Mouse (Mus musculus): ENCODE measurements around the gene Mt1. TPM values are rescaled to one million over a fixed set of nuclear protein-coding genes. Genes with fewer than 3 reads are reported as not detected.

The Mt1 gene
- polyA plus RNA-seq, 1 experiment = 867 TPM

DNA sequence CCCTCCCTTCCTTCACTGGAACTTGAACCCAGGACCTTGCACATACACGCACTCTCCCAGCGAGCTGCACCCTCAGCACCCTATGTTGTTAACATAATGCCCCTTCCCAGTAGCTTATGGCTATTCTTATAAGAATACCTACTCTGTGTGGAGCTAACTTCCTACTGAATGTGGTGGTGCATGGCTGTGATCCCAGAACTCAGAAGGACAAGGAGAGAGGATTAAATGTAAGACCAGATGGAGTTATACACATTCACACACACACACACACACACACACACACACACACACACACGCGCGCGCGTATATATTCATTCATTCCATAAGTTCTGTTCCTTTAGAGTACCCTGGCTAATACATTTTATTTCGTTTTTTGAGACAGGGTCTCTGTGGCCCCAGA is 27.4 kb downstream of the Mt1 start:
- Histone ChIP-seq H3K4me3 (ENCODE audit: low read depth, low read length) (no peak overlapping the region), H3K27ac (ENCODE audit: insufficient read depth, low read length) (no peak overlapping the region), H3K9ac (ENCODE audit: low read depth, poor library complexity, severe bottlenecking) (no peak overlapping the region), H3K9me3 (replicated peaks; ENCODE audit: control insufficient read depth, insufficient read depth, low read length, poor library complexity, severe bottlenecking) (no peaks in the 10 kb centered on the region), H3K4me1 (ENCODE audit: control insufficient read depth, insufficient read depth, low read length) (no peaks in the 10 kb centered on the region), H3K27me3 (ENCODE audit: control insufficient read depth, insufficient read depth, low read length, poor library complexity, severe bottlenecking) (no peaks in the 10 kb centered on the region), H3K36me3 (ENCODE audit: control insufficient read depth, insufficient read depth, low read length, poor library complexity, severe bottlenecking) (no peaks in the 10 kb centered on the region)
- no peak for TF ChIP-seq CTCF (IDR thresholded peaks at IDR 0.05; ENCODE audit: low read depth, low read length)
- no peak for TF ChIP-seq EP300 (IDR thresholded peaks at IDR 0.05; ENCODE audit: insufficient read depth, low read depth, low read length)
- TF ChIP-seq POLR2A (IDR thresholded peaks at IDR 0.05; ENCODE audit: insufficient read depth, low read length) = no peak

DNA sequence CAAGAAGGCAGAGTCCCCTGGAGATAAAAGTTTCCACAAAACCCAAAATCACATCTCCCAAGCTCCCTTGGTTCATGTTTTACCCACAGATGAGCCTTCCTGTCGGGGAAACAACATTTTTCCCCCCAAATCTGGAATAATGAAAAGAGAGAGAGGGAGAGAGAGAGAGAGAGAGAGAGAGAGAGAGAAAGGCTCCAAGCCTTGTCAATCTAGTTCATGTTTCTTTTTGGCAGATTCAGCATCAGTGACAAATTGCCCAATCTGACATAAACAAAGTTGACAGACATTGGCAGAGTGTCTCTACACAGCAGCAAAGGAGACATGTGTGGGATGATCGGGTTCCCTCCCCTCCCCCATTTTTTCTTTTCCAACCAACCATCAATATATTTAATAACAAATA is 28.6 kb downstream of the Mt1 start:
- TF ChIP-seq CTCF (IDR thresholded peaks at IDR 0.05; ENCODE audit: low read depth, low read length) (no peak), EP300 (IDR thresholded peaks at IDR 0.05; ENCODE audit: insufficient read depth, low read depth, low read length) (no peak), POLR2A (IDR thresholded peaks at IDR 0.05; ENCODE audit: insufficient read depth, low read length) (no peak)
- Histone ChIP-seq H3K9ac (ENCODE audit: low read depth, poor library complexity, severe bottlenecking) (no peak overlapping the region), H3K27me3 (ENCODE audit: control insufficient read depth, insufficient read depth, low read length, poor library complexity, severe bottlenecking) (no peaks in the 10 kb centered on the region), H3K27ac (ENCODE audit: insufficient read depth, low read length) (no peak overlapping the region), H3K36me3 (ENCODE audit: control insufficient read depth, insufficient read depth, low read length, poor library complexity, severe bottlenecking) (no peaks in the 10 kb centered on the region), H3K4me3 (ENCODE audit: low read depth, low read length) (no peak overlapping the region), H3K9me3 (replicated peaks; ENCODE audit: control insufficient read depth, insufficient read depth, low read length, poor library complexity, severe bottlenecking) (no peaks in the 10 kb centered on the region), H3K4me1 (ENCODE audit: control insufficient read depth, insufficient read depth, low read length) (no peaks in the 10 kb centered on the region)

DNA sequence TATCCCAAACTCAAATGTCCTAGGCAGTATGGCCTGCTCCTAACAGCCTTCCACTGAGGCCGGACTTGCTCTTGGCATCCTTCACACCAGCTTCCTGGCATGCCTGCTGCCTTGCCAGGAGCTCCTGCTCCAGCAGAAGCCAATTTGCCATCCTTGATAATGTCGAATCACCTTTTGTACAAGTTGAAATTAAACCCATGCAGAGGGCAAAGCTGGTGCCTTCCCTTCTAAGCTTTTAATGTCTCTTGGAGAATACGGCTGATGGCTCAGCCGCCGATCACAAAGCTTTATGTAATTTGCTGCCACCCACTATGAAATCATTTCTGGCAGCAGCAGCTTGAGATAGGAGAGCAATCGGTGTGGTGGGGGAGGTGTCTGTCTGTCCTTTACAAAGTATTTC is 30.8 kb downstream of the Mt1 start:
- Histone ChIP-seq H3K4me1 (ENCODE audit: control insufficient read depth, insufficient read depth, low read length) (no peaks in the 10 kb centered on the region), H3K27ac (ENCODE audit: insufficient read depth, low read length) (no peak overlapping the region), H3K36me3 (ENCODE audit: control insufficient read depth, insufficient read depth, low read length, poor library complexity, severe bottlenecking) (no peaks in the 10 kb centered on the region), H3K27me3 (ENCODE audit: control insufficient read depth, insufficient read depth, low read length, poor library complexity, severe bottlenecking) (no peaks in the 10 kb centered on the region), H3K9me3 (replicated peaks; ENCODE audit: control insufficient read depth, insufficient read depth, low read length, poor library complexity, severe bottlenecking) (no peaks in the 10 kb centered on the region), H3K9ac (ENCODE audit: low read depth, poor library complexity, severe bottlenecking) (no peak overlapping the region), H3K4me3 (ENCODE audit: low read depth, low read length) (no peak overlapping the region)
- TF ChIP-seq CTCF (IDR thresholded peaks at IDR 0.05; ENCODE audit: low read depth, low read length) (no peak), EP300 (IDR thresholded peaks at IDR 0.05; ENCODE audit: insufficient read depth, low read depth, low read length) (no peak), POLR2A (IDR thresholded peaks at IDR 0.05; ENCODE audit: insufficient read depth, low read length) (no peak)

DNA sequence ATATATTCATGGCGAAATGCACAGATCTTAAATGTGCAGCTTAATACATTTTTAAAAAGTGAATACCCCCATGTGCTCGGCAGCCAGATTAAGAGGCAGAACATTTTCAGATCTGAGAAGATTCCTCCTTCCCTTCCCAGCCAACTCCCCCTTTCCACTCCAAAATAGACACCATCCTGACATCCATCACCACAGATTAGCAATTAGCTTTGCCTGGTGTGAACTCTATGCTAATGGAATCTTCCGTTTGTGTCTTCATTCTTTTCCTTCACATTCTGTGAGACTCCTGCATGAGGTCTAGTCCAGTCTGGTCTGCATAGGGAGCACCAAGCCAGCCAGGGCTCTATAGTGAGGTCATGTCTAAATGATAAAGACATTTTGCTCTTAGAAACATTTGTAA is 31.3 kb downstream of the Mt1 start:
- Histone ChIP-seq H3K4me1 (ENCODE audit: control insufficient read depth, insufficient read depth, low read length) (no peaks in the 10 kb centered on the region), H3K9ac (ENCODE audit: low read depth, poor library complexity, severe bottlenecking) (no peak overlapping the region), H3K27me3 (ENCODE audit: control insufficient read depth, insufficient read depth, low read length, poor library complexity, severe bottlenecking) (no peaks in the 10 kb centered on the region), H3K36me3 (ENCODE audit: control insufficient read depth, insufficient read depth, low read length, poor library complexity, severe bottlenecking) (no peaks in the 10 kb centered on the region), H3K4me3 (ENCODE audit: low read depth, low read length) (no peak overlapping the region), H3K27ac (ENCODE audit: insufficient read depth, low read length) (no peak overlapping the region), H3K9me3 (replicated peaks; ENCODE audit: control insufficient read depth, insufficient read depth, low read length, poor library complexity, severe bottlenecking) (no peaks in the 10 kb centered on the region)
- TF ChIP-seq CTCF (IDR thresholded peaks at IDR 0.05; ENCODE audit: low read depth, low read length) (no peak), EP300 (IDR thresholded peaks at IDR 0.05; ENCODE audit: insufficient read depth, low read depth, low read length) (no peak), POLR2A (IDR thresholded peaks at IDR 0.05; ENCODE audit: insufficient read depth, low read length) (no peak)

DNA sequence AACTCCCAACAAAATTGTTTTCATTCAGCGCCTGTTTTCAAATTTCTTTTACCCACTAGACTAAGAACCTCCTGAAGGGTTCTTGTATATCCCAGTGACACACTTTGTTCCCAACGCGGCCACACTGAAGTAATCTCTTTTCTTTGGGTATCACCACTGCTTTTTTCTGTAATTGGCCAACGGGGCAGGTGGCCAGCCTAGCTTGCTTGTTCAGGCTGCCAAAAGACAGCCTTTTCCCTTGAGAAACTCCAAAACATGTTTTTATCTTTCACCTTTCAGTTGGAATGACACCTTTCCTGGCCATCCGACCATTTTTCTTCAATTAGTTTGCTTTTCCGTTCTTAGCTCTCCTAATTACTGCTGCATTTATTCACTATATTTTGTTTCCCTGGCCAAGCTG is 34.9 kb downstream of the Mt1 start:
- Histone ChIP-seq H3K9me3 (replicated peaks; ENCODE audit: control insufficient read depth, insufficient read depth, low read length, poor library complexity, severe bottlenecking) (no peaks in the 10 kb centered on the region), H3K27ac (ENCODE audit: insufficient read depth, low read length) (no peak overlapping the region), H3K4me3 (ENCODE audit: low read depth, low read length) (peak overlapping the region; percentile 17; the same call in 1 of the 2 replicates), H3K4me1 (ENCODE audit: control insufficient read depth, insufficient read depth, low read length) (no peaks in the 10 kb centered on the region), H3K36me3 (ENCODE audit: control insufficient read depth, insufficient read depth, low read length, poor library complexity, severe bottlenecking) (no peaks in the 10 kb centered on the region), H3K9ac (ENCODE audit: low read depth, poor library complexity, severe bottlenecking) (no peak overlapping the region), H3K27me3 (ENCODE audit: control insufficient read depth, insufficient read depth, low read length, poor library complexity, severe bottlenecking) (no peaks in the 10 kb centered on the region)
- TF ChIP-seq EP300 (IDR thresholded peaks at IDR 0.05; ENCODE audit: insufficient read depth, low read depth, low read length) (no peak), POLR2A (IDR thresholded peaks at IDR 0.05; ENCODE audit: insufficient read depth, low read length) (no peak), CTCF (IDR thresholded peaks at IDR 0.05; ENCODE audit: low read depth, low read length) (no peak)

DNA sequence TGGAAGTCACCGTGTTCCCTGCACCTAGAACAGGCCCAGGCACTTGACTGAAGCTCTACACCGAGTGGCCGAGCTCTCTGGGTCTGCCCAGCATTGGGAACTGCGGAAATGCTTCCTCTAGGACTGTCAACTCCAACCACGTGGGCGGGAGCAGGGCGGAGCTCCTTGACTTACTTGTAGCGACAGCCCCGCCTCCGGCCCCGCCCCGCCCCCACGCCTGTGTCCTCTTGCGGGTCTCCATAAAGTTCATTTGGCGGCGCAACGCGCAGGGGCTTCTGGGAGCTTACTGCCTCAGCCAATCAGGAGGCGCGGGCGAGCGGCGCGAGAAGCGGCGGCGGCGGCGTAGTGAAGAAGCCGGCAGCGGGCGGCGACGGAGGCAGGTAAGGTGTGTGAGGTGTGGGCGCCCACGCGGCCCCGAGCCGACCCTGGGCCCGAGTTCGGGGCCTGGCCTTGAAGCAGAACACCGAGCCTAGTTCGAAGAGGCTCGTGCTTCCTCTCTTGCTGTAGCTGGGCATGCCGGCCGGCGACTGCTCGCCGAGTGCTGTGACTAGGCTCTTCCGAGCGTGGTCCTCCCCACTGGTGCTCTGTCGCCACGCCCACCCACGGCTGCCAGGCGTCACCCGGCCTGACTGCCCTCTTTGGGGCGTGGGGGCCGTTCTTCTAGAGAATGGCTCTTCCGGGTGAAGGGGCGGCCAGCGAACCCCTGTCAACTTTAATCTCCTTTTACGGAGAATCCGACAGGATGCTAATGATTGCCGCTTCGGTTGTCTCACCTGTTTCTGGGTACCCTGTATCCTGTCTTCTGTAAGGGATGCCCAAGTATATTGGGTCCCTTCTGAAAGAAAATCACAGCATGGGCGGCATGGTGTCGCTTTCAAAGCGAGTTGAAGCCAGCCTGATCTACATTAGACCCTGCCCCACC is 35.6 kb downstream of the Mt1 start, which contains the start of gene Nup93:
Nup93 (plus strand) TSS at position 313 of the 922 bp plus-strand sequence.
- Histone ChIP-seq H3K27ac (ENCODE audit: insufficient read depth, low read length) (no peak within 1 kb of the TSS), H3K4me3 (ENCODE audit: low read depth, low read length) (peak within 1 kb of the TSS; percentile 87), H3K9me3 (replicated peaks; ENCODE audit: control insufficient read depth, insufficient read depth, low read length, poor library complexity, severe bottlenecking) (no peaks in the 10 kb centered on the region), H3K36me3 (ENCODE audit: control insufficient read depth, insufficient read depth, low read length, poor library complexity, severe bottlenecking) (no peaks in the 10 kb centered on the region), H3K27me3 (ENCODE audit: control insufficient read depth, insufficient read depth, low read length, poor library complexity, severe bottlenecking) (no peaks in the 10 kb centered on the region), H3K4me1 (ENCODE audit: control insufficient read depth, insufficient read depth, low read length) (no peaks in the 10 kb centered on the region), H3K9ac (ENCODE audit: low read depth, poor library complexity, severe bottlenecking) (peak within 1 kb of the TSS; percentile 78)
- TF ChIP-seq CTCF (IDR thresholded peaks at IDR 0.05; ENCODE audit: low read depth, low read length) (no peak), POLR2A (IDR thresholded peaks at IDR 0.05; ENCODE audit: insufficient read depth, low read length) (no peak), EP300 (IDR thresholded peaks at IDR 0.05; ENCODE audit: insufficient read depth, low read depth, low read length) (no peak)

Data from ES-Bruce4 (cell line).